Mouse (Mus musculus): ENCODE data around the gene Fam71b.

DNA sequence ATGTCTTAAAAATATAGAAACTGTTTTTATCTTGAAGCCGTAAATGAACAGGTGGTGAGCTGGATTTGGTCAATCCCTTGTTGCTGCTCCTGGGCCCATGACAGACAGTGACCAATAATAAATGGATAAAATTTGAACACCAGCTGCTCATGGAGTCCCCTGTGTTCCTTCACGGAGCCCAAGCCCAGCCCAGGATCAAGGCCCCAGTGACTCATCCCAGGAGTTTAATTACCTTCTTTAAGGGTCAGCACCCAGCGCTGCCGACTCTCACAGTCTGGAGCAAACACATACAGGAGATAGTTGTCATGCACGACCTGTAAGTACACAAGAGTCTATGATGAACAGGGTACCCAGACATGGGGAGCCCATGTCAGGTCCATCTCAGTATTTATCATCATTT is 30.6 kb upstream of the Fam71b start:
- no peak for TF ChIP-seq CTCF (IDR thresholded peaks at IDR 0.05; ENCODE audit: borderline replicate concordance, insufficient read depth, low read depth, low read length)
- TF ChIP-seq POLR2A (IDR thresholded peaks at IDR 0.05; ENCODE audit: borderline replicate concordance, insufficient read depth, low read length) = no peak
